Mouse (Mus musculus) CH12.LX (cell line): ENCODE results near the gene Bhlhe40.
A peak's percentile ranks its signal among the peaks of the same experiment; 100 is the strongest.

ENCODE experiments used
- CHD2 ChIP-seq: IDR thresholded peaks from 2 replicates; pipeline ENCODE4 v1.6.1; 2011; ENCODE audit warnings: low read length, improper control_type of control experiment
- EP300 ChIP-seq: IDR thresholded peaks from 2 replicates; pipeline ENCODE4 v1.6.1; 2011; ENCODE audit warnings: low read length, improper control_type of control experiment
- MYC ChIP-seq: IDR thresholded peaks from 2 replicates; pipeline ENCODE4 v1.6.1; 2011; ENCODE audit warnings: low read depth, mild to moderate bottlenecking, improper control_type of control experiment, low read length
- POLR2A ChIP-seq: IDR thresholded peaks from 2 replicates; pipeline ENCODE4 v1.6.1; 2011; ENCODE audit warnings: low read depth, mild to moderate bottlenecking, improper control_type of control experiment, low read length
- RAD21 ChIP-seq: IDR thresholded peaks from 2 replicates; pipeline ENCODE4 v1.6.1; 2011; ENCODE audit warnings: low read depth, mild to moderate bottlenecking, low read length, improper control_type of control experiment, moderate library complexity

- TF ChIP-seq MYC, result no peak
- TF ChIP-seq RAD21, result no peak
- no peak for TF ChIP-seq EP300
- peak; percentile 3; the same call in 1 of the 2 replicates for TF ChIP-seq POLR2A
- no peak for TF ChIP-seq CHD2
These were observed 52.9 kb downstream of the Bhlhe40 start for GRCm38 (mm10) chr6:108713175-108713974.
